Mouse (Mus musculus): ENCODE data around the gene Cd3e. TPM values are rescaled to one million over a fixed set of nuclear protein-coding genes. Genes with fewer than 3 reads are reported as not detected.
"Not testable (repeated sequence)": the region's sequence is repeated elsewhere in the genome, so short reads cannot be mapped to it uniquely, and the experiment has no call there.

The Cd3e gene
- total RNA-seq, 2 experiments from 2014 or later, result 0.39 to 1.1 TPM

DNA sequence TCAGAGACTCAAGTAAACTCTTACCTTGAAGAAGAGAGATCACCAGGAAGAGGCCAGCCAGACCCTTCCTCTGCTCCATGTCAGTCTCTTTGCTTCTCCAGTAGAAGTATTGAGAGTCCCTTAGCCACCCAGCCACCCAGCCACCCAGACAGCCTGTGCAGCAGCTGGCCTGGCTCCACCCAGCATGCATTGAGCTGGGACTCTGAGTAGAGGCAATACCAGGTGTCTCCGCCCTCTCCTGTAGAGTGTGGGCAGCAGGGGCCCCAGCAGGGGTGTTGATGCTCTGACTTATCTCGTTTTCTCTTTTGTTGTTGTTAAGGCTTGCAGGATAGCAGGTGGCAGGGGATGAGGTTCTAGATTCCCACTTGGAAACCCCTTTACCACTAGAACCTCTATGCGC lies 29.2 kb downstream of the Cd3e start, which contains the start of gene Cd3g:
TSS of gene Cd3g (minus strand) at position 190 of the 400 bp plus-strand sequence.
- DNase-seq (ENCODE audit: low spot score in 2 of 2), result no peak

- no peak for DNase-seq (ENCODE audit: low spot score in 2 of 2)
Observed at GRCm38 (mm10) chr9:44979806-44980205, 29.6 kb downstream of the Cd3e start.

GRCm38 (mm10) chr9:44977813-44978212 lies 31.6 kb downstream of the Cd3e start:
- no peak for DNase-seq (ENCODE audit: low spot score in 2 of 2)

GRCm38 (mm10) chr9:44969450-44969849 lies 40.0 kb downstream of the Cd3e start:
- DNase-seq (ENCODE audit: low spot score in 2 of 2), result no peak

GRCm38 (mm10) chr9:44967763-44968162 lies 41.7 kb downstream of the Cd3e start:
- not testable (repeated sequence) for DNase-seq (ENCODE audit: low spot score in 2 of 2)

- DNase-seq (ENCODE audit: low spot score in 2 of 2), result peak in 1 of 2 experiments; percentile 49
Observed at GRCm38 (mm10) chr9:44966815-44967242, 42.6 kb downstream of the Cd3e start.

GRCm38 (mm10) chr9:44965833-44966466 lies 43.5 kb downstream of the Cd3e start:
- DNase-seq (ENCODE audit: low spot score in 2 of 2), result no peak

DNA sequence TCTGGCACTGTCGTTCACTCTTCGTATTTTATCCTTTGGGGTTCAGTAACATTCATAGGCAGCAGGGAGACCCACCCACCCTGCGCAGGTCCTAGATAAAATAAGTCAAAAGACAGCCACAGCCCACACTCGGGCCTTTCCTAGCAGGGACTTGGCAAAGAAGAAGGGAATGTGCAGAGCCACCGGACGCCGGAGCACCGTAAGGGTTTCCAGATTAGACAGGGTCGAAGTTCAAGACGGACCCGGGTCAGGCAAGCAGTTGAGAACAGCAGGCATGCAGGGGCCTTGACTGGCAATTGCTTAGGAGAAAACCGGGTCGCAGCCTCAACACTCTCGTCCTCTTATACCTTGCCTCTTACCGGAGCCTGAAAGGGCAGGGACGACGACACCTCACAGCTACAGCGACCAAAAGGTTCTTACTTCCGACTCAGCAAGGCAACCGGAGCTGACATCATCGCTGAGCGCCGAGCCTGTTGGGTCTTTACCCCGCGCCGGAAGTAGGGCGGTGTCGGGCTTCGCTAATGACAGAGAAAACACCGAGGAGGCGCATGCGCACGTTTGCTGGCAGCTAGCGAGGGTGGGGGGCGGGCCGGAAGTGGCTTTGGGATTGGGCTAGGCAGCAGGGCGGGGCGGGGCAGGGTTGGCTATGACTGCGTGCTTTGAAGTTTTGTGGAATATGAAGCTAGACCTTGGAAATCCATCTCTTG lies 44.1 kb downstream of the Cd3e start, which contains the start of gene Ube4a:
TSS of gene Ube4a (minus strand) at position 475 of the 707 bp plus-strand sequence.
- DNase-seq (ENCODE audit: low spot score in 2 of 2), result peak; percentile 96 to 98

DNA sequence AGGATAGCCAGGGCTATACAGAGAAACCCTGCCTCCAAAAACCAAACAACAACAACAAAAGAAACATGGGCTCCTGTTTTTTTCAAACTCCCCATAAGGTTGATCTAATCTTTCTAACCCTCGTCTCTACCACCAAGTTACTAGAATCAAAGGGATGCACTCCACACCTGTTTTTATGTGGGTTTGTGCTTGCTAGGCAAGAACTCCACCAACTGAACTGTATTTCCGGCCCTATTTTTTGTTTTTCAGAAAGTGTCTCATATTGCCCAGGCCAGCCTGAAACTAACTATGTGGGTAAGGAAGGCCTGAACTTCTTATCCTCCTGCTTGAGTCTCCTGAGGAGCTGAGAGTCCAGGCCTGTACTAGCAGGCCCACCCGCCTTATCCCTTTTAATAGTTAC lies 55.0 kb downstream of the Cd3e start:
- no peak for DNase-seq (ENCODE audit: low spot score in 2 of 2)

Other genes with a start within 250 kb of the Cd3e start
- 100 to 1,000 TPM; 124 to 142 TPM for gene Arcn1, start 241.8 kb downstream of the Cd3e start, total RNA-seq (2021)
- 10 to 100 TPM; 65.9 to 69.5 TPM for gene Ift46, start 241.7 kb downstream of the Cd3e start, total RNA-seq (2021)
- 1 to 10 TPM; 8.0 to 9.6 TPM for gene Tmem25, start 210.3 kb downstream of the Cd3e start, total RNA-seq (2021)
- 1 to 10 TPM in 1 of 2 experiments, under 1 TPM in 1; 0.86 to 2.2 TPM for gene Ttc36, start 206.6 kb downstream of the Cd3e start, total RNA-seq (2021)
- gene Kmt2a, start 128.3 kb downstream of the Cd3e start, total RNA-seq (2021), result 10 to 100 TPM; 27.6 to 31.5 TPM
- 100 to 1,000 TPM; 631 to 643 TPM for gene Atp5l, start 88.9 kb downstream of the Cd3e start, total RNA-seq (2021)
- gene Ube4a, start 44.0 kb downstream of the Cd3e start, total RNA-seq (2021), result 10 to 100 TPM; 41.2 to 43.0 TPM
- gene Cd3g, start 29.2 kb downstream of the Cd3e start, total RNA-seq (2021), result under 1 TPM in 1 of 2 experiments, not detected in 1; 0.88 TPM
- under 1 TPM in 1 of 2 experiments, not detected in 1; 0.42 TPM for gene Cd3d, start 27.8 kb downstream of the Cd3e start, total RNA-seq (2021)
- gene Mpzl2, start 30.2 kb upstream of the Cd3e start, total RNA-seq (2021), result under 1 TPM in 1 of 2 experiments, not detected in 1; 0.31 TPM
- gene Mpzl3, start 45.6 kb upstream of the Cd3e start, total RNA-seq (2021), result 1 to 10 TPM in 1 of 2 experiments, under 1 TPM in 1; 0.93 to 1.3 TPM
- under 1 TPM; 0.54 to 0.57 TPM for gene Jaml, start 69.6 kb upstream of the Cd3e start, total RNA-seq (2021)
- gene Scn2b, start 108.2 kb upstream of the Cd3e start, total RNA-seq (2021), result 1 to 10 TPM; 1.9 to 2.0 TPM
- gene Scn4b, start 128.8 kb upstream of the Cd3e start, total RNA-seq (2021), result 10 to 100 TPM; 23.5 to 26.0 TPM
- gene BC049352, start 172.4 kb upstream of the Cd3e start, total RNA-seq (2021), result under 1 TPM in 1 of 2 experiments, not detected in 1; 0.21 TPM
- gene Tmprss4, start 194.5 kb upstream of the Cd3e start, total RNA-seq (2021), result not detected

Measured in gastrocnemius, postnatal 4 days (tissue).